Mouse (Mus musculus) neural tube, embryonic 11.5 days (tissue): Measurements from ENCODE around the gene Serp2. TPM values are rescaled to one million over a fixed set of nuclear protein-coding genes. Genes with fewer than 3 reads are reported as not detected.
A peak's percentile ranks its signal among the peaks of the same experiment; 100 is the strongest.

Source experiments
- ATAC-seq: fragments of 200-750 bp; cut with Nextera tagmentation; 2 replicates; pipeline ENCODE4 v1.8.0; 2017; ENCODE audit warnings: moderate number of reproducible peaks, mild to moderate bottlenecking, moderate TSS enrichment, moderate library complexity; ENCODE audit not compliant: insufficient read depth, low FRiP score, low TSS enrichment
- DNase-seq: peaks from one replicate; pipeline ENCODE4 v3.0.0-alpha.2; 2015; ENCODE audit warnings: low spot score
- H3K27ac ChIP-seq: fragments of 300-500 bp; sonication (generic); 2 replicates; pipeline ENCODE4 v1.5.1; 2014; ENCODE audit warnings: low read depth, mild to moderate bottlenecking, low read length
- H3K27me3 ChIP-seq: fragments of 300-500 bp; sonication (generic); 2 replicates; pipeline ENCODE4 v1.6.1; 2014; ENCODE audit warnings: mild to moderate bottlenecking, low read length, mixed read lengths; ENCODE audit not compliant: control insufficient read depth, insufficient read depth
- H3K36me3 ChIP-seq: fragments of 300-500 bp; sonication (generic); 2 replicates; pipeline ENCODE4 v1.6.1; 2014; ENCODE audit warnings: mild to moderate bottlenecking, low read length, moderate library complexity, mixed read lengths; ENCODE audit not compliant: control insufficient read depth, insufficient read depth
- H3K4me1 ChIP-seq: fragments of 300-500 bp; sonication (generic); 2 replicates; pipeline ENCODE4 v1.6.1; 2014; ENCODE audit warnings: low read length, mixed read lengths; ENCODE audit not compliant: control insufficient read depth, insufficient read depth
- H3K4me2 ChIP-seq: fragments of 300-500 bp; sonication (generic); 2 replicates; pipeline ENCODE4 v1.6.1; 2014; ENCODE audit warnings: low read depth, mild to moderate bottlenecking, moderate library complexity
- H3K4me3 ChIP-seq: fragments of 300-500 bp; sonication (generic); 2 replicates; pipeline ENCODE4 v1.5.1; 2014; ENCODE audit warnings: low read depth, low read length
- H3K9ac ChIP-seq: fragments of 300-500 bp; sonication (generic); 2 replicates; pipeline ENCODE4 v1.6.1; 2014; ENCODE audit warnings: mild to moderate bottlenecking, low read length
- H3K9me3 ChIP-seq: fragments of 300-500 bp; sonication (generic); 2 replicates; pipeline ENCODE4 v1.6.1; 2016; ENCODE audit warnings: low read length; ENCODE audit not compliant: control insufficient read depth
- WGBS: fragments of 180-500 bp; shearing (Covaris S2); extraction: QIAGEN DNeasy Blood & Tissue Kit; methylation state at CpG from one replicate; pipeline ENCODE4 v1.1.7; 2014; 5-methylcytosine and 5-hydroxymethylcytosine counted together
- polyA plus RNA-seq: library from polyadenylated mRNA; unstranded; fragments of >200 nt; fragmentation: Nextera tagmentation; extraction: Ambion mirVana; gene quantifications from 2 replicates; pipeline ENCODE4 v1.2.1, GENCODE M21; 2014

Gene Serp2
- polyA plus RNA-seq, 1 experiment from 2014 or later: 47.1 TPM

GRCm38 (mm10) chr14:76583985-76584384 lies 27.3 kb upstream of the Serp2 start:
- no peaks in the 10 kb centered on the region for H3K27me3 ChIP-seq
- no peak overlapping the region for H3K4me3 ChIP-seq
- no peak overlapping the region for H3K27ac ChIP-seq
- no peak overlapping the region for H3K9ac ChIP-seq
- H3K9me3 ChIP-seq: no peaks in the 10 kb centered on the region
- H3K36me3 ChIP-seq: no peaks in the 10 kb centered on the region
- no peak overlapping the region for H3K4me2 ChIP-seq
- H3K4me1 ChIP-seq: no peaks in the 10 kb centered on the region
- WGBS: 91% methylated on average over 7 of the region's 7 CpGs
- no peak for ATAC-seq
- no peak for DNase-seq

DNA sequence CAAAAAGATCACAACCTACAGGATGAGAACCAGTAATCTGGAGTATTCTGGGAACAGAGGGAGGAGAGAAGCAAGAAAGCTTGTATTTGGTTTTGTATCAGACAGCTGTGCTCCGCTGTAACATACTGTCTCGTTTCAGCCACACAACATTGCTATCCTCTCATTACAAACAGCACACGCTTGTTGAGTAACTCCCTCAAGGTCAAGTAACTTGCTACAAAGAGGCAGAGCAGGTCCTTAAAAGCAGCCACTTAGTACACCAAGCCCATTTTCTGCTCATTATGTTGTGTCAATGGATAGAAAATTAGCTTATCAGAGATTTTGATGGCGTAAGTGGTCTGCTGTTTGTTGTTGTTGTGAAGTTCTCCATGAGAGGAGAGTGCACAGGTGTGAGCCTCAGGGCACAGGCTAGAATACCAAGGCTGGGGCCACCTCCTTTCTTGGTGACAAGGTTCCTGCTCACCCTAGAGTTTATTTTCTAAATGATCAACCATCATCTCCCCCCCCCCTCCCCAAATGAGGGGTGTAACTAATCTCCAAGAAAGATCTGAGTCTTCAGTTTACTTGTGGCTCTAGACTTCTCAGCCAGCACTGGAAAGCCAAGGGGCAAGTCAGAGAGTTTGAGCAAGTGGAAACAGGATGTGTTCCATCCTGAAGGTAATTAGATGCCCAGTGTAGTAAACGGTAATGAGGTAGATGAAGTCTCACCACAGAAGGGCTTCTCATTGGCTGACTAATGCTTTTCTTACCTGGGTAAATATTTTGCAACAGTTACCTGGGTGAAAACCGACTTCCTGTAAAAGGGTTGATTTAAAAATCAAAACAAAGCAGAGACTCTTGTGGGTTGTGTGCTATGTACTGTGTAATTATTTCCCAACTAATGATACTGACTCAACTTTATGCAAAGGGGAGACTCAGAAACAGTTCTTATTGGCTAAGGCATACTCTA lies 25.6 kb upstream of the Serp2 start:
- Histone ChIP-seq H3K4me2 (no peak overlapping the region), H3K27me3 (no peaks in the 10 kb centered on the region), H3K27ac (no peak overlapping the region), H3K36me3 (no peaks in the 10 kb centered on the region), H3K4me3 (no peak overlapping the region), H3K4me1 (no peaks in the 10 kb centered on the region), H3K9me3 (no peaks in the 10 kb centered on the region), H3K9ac (no peak overlapping the region)
- 83% methylated on average over 6 of the region's 6 CpGs for WGBS
- ATAC-seq: no peak
- DNase-seq: no peak

GRCm38 (mm10) chr14:76579660-76580061 lies 23.0 kb upstream of the Serp2 start:
- no peak for ATAC-seq
- no peak overlapping the region for H3K4me2 ChIP-seq
- no peak overlapping the region for H3K9ac ChIP-seq
- H3K27ac ChIP-seq: no peak overlapping the region
- H3K27me3 ChIP-seq: no peaks in the 10 kb centered on the region
- DNase-seq: no peak
- H3K4me3 ChIP-seq: no peak overlapping the region
- no peaks in the 10 kb centered on the region for H3K36me3 ChIP-seq
- H3K4me1 ChIP-seq: no peaks in the 10 kb centered on the region
- 67% methylated on average over 2 of the region's 2 CpGs for WGBS
- H3K9me3 ChIP-seq: no peaks in the 10 kb centered on the region

DNA sequence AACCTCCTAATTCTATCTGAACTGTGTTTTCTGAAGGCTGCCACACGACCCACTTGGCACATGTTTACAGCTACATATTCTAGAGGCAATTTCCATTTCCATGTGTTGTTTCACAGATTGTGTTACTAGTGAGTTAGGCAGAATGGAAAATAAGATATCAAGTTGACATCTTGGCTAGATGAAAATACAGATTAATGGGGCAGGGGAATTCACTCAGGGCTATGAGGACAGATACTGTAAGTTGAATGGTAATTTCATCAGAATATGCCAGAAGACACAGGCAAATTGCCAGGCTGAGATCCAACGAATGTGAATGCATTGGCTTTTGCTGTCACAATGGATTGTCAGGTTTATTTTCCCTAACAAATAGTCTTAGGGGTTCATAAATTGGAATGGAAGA lies 21.2 kb upstream of the Serp2 start:
- no peak for DNase-seq
- no peak overlapping the region for H3K4me2 ChIP-seq
- no peak for ATAC-seq
- H3K36me3 ChIP-seq: no peaks in the 10 kb centered on the region
- no peaks in the 10 kb centered on the region for H3K27me3 ChIP-seq
- WGBS: 76% methylated on average over 2 of the region's 2 CpGs
- no peaks in the 10 kb centered on the region for H3K9me3 ChIP-seq
- no peak overlapping the region for H3K4me3 ChIP-seq
- H3K4me1 ChIP-seq: no peaks in the 10 kb centered on the region
- no peak overlapping the region for H3K27ac ChIP-seq
- H3K9ac ChIP-seq: no peak overlapping the region

DNA sequence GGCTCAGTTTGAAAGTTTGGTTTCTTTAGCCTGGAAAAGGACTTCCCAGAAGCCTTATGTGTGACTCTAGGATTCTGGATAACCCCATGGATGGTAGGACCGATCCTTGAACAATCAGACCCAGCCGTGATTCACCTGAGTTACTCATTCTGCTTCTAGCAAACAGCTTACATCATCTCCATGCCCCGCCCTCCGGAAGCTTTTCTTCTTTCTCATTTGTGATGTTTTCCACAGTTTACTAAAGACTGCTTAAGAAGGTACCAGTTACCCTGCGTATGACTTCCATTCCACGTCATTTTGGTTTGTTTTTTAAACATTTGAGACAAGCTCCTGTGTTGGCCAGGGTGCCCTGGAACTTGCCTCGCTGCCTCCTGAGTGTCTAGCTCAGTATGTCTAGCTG lies 13.6 kb upstream of the Serp2 start:
- Histone ChIP-seq H3K9ac (no peak overlapping the region), H3K36me3 (no peaks in the 10 kb centered on the region), H3K4me1 (0 out of 2 replicates have a peak, but pooled peaks cover 3% of the 10 kb centered on the region), H3K4me3 (no peak overlapping the region), H3K9me3 (no peaks in the 10 kb centered on the region), H3K27me3 (no peaks in the 10 kb centered on the region), H3K4me2 (no peak overlapping the region), H3K27ac (no peak overlapping the region)
- DNase-seq (no peak), ATAC-seq (no peak)
- 87% methylated on average over 7 of the region's 7 CpGs for WGBS

GRCm38 (mm10) chr14:76569271-76569961 lies 12.7 kb upstream of the Serp2 start:
- Histone ChIP-seq H3K4me3 (no peak overlapping the region), H3K4me1 (0 out of 2 replicates have a peak, but pooled peaks cover 3% of the 10 kb centered on the region), H3K9me3 (no peaks in the 10 kb centered on the region), H3K4me2 (no peak overlapping the region), H3K36me3 (no peaks in the 10 kb centered on the region), H3K27me3 (no peaks in the 10 kb centered on the region), H3K9ac (no peak overlapping the region), H3K27ac (no peak overlapping the region)
- DNase-seq (peak; percentile 25), ATAC-seq (no peak)
- 66% methylated on average over 9 of the region's 9 CpGs for WGBS

DNA sequence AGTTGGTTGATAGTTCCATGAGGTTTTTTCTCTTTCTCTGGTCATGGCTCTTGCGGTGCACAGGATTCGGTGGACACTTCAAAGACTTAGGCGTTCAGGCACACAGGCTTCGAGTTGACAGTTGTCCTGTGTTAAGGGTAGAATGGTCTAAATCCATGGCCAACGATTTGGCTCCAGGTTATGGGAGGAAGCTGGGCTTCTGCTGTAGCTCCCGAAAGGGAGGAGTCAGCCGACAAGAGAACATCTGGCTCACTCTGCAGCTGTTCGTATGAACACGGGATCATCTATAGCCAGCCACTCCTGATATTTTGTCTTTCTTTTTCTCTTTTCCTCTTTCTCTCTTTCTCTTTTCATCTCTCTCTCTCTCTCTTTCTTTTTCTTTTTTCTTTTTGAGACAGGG lies 11.9 kb upstream of the Serp2 start:
- H3K27ac ChIP-seq: no peak overlapping the region
- no peaks in the 10 kb centered on the region for H3K9me3 ChIP-seq
- H3K4me3 ChIP-seq: no peak overlapping the region
- H3K4me1 ChIP-seq: 0 out of 2 replicates have a peak, but pooled peaks cover 3% of the 10 kb centered on the region
- ATAC-seq (no peak), DNase-seq (no peak)
- WGBS: 79% methylated on average over 9 of the region's 9 CpGs
- H3K9ac ChIP-seq: no peak overlapping the region
- H3K27me3 ChIP-seq: no peaks in the 10 kb centered on the region
- no peak overlapping the region for H3K4me2 ChIP-seq
- no peaks in the 10 kb centered on the region for H3K36me3 ChIP-seq

- H3K9me3 ChIP-seq: no peaks in the 10 kb centered on the region
- ATAC-seq: no peak
- H3K27ac ChIP-seq: no peak overlapping the region
- no peak overlapping the region for H3K4me2 ChIP-seq
- H3K9ac ChIP-seq: no peak overlapping the region
- no peaks in the 10 kb centered on the region for H3K36me3 ChIP-seq
- WGBS: 57% methylated on average over 1 of the region's 1 CpGs
- H3K4me3 ChIP-seq: no peak overlapping the region
- 0 out of 2 replicates have a peak, but pooled peaks cover 3% of the 10 kb centered on the region for H3K4me1 ChIP-seq
- DNase-seq: no peak
- H3K27me3 ChIP-seq: no peaks in the 10 kb centered on the region
Measured at GRCm38 (mm10) chr14:76567280-76567679, 10.6 kb upstream of the Serp2 start.
